Mouse (Mus musculus): ENCODE results near the gene Ublcp1. TPM values are rescaled to one million over a fixed set of nuclear protein-coding genes. Genes with fewer than 3 reads are reported as not detected.

Ublcp1 gene
- total and polyA plus RNA-seq, 3 experiments, result 18.9 to 34.1 (median 26.7) TPM

DNA sequence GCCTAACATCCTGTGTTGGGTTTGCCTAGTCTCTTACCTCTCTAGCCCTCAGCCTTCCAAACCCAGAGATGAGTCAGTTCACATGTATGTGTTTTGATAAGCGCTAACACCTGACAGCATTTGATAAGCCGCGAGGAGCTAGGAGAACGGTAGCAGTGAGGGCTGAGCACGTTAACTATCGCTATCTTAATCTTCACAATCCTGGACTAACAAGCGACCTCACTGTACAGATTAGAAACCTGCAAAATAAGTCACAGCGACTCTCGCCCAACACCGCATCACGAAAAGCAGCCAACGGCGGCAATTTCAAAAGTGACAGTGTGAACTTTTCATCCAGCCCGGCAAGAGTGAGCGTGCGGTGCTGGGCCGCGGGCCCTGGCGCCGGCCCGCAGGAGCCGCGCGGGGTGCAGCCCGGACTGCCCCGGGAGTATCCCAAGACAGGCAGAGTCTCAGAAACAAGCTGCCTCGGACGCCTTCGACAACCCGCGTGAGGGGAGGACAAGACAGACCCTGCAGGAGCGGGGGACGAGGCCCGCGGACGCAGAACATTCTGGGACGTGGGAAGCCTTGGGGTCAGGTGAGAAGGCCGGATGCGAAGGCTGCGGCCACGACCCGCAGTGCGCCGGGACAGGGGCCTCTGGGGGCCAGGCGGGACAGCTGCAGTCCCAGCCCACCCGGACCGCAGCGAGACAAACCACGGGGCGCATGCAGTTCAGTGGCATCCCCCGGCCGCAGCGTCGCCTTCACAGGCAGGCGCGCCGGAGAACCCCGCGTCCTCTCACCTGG lies 459 bp downstream of the Ublcp1 start:
- H3K36me3 ChIP-seq (replicated peaks in 1 of 2; ENCODE audit: control insufficient read depth in 1 of 2, insufficient read depth in 1 of 2, low read length in 1 of 2), result peaks cover 8 to 12% of the 10 kb centered on the region in 2 experiments
- no peak for DNase-seq (ENCODE audit: extremely low read depth)
- H3K9me3 ChIP-seq (replicated peaks; ENCODE audit: low read length), result no peaks in the 10 kb centered on the region
- H3K27me3 ChIP-seq (replicated peaks), result no peaks in the 10 kb centered on the region
- H3K79me2 ChIP-seq (replicated peaks; ENCODE audit: control insufficient read depth, extremely low read depth, insufficient read depth, poor library complexity, severe bottlenecking), result peaks cover 8% of the 10 kb centered on the region
- TF ChIP-seq SIN3A (IDR thresholded peaks at IDR 0.05; ENCODE audit: low read length), result no peak; the same call in 1 of the 2 replicates
- TF ChIP-seq MYC (IDR thresholded peaks at IDR 0.05; ENCODE audit: low read depth, low read length), result no peak
- no peak for TF ChIP-seq NRF1 (IDR thresholded peaks at IDR 0.05; ENCODE audit: low read depth, low read length)
- no peak for TF ChIP-seq MAFK (IDR thresholded peaks at IDR 0.05; ENCODE audit: insufficient replicate concordance, low read length)
- no peak for TF ChIP-seq JUN (IDR thresholded peaks at IDR 0.05; ENCODE audit: insufficient read depth, low read depth, low read length)
- 0 out of 2 replicates have a peak, but pooled peaks have one; percentile 17 for TF ChIP-seq POLR2AphosphoS2 (IDR thresholded peaks at IDR 0.05; ENCODE audit: low read depth, low read length)
- no peak for TF ChIP-seq ZC3H11A (IDR thresholded peaks at IDR 0.05; ENCODE audit: low read depth, low read length)
- 0 out of 2 replicates have a peak, but pooled peaks have one; percentile 31 for TF ChIP-seq RCOR1 (conservative IDR thresholded peaks at IDR 0.05; ENCODE audit: low read depth, low read length)
- TF ChIP-seq PAX5 (IDR thresholded peaks at IDR 0.05; ENCODE audit: low read length), result no peak
- TF ChIP-seq E2F4 (IDR thresholded peaks at IDR 0.05; ENCODE audit: insufficient replicate concordance, low read depth, low read length), result 0 out of 2 replicates have a peak, but pooled peaks have one; percentile 23
- no peak for TF ChIP-seq CHD2 (IDR thresholded peaks at IDR 0.05; ENCODE audit: low read length)
- 0 out of 2 replicates have a peak, but pooled peaks have one; percentile 20 for TF ChIP-seq MAZ (IDR thresholded peaks at IDR 0.05; ENCODE audit: low read depth, low read length)
- no peak; the same call in 1 of the 2 replicates for TF ChIP-seq NELFE (IDR thresholded peaks at IDR 0.05; ENCODE audit: low read depth, low read length)
- TF ChIP-seq GABPA (IDR thresholded peaks at IDR 0.05; ENCODE audit: insufficient replicate concordance, low read depth, low read length), result no peak
- TF ChIP-seq TBP (conservative IDR thresholded peaks at IDR 0.05; ENCODE audit: low read depth, low read length), result no peak
- TF ChIP-seq HCFC1 (IDR thresholded peaks at IDR 0.05; ENCODE audit: low read depth, low read length), result no peak
- TF ChIP-seq KAT2A (IDR thresholded peaks at IDR 0.05; ENCODE audit: insufficient replicate concordance, low read length), result no peak
- TF ChIP-seq BHLHE40 (IDR thresholded peaks at IDR 0.05; ENCODE audit: low read depth, low read length), result no peak; the same call in 1 of the 2 replicates
- no peak for TF ChIP-seq IRF4 (IDR thresholded peaks at IDR 0.05; ENCODE audit: low read depth, low read length)
- TF ChIP-seq USF1 (IDR thresholded peaks at IDR 0.05; ENCODE audit: low read depth, low read length), result no peak
- TF ChIP-seq RAD21 (IDR thresholded peaks at IDR 0.05; ENCODE audit: low read depth, low read length), result no peak
- TF ChIP-seq MEF2A (IDR thresholded peaks at IDR 0.05; ENCODE audit: borderline replicate concordance, low read depth, low read length), result no peak
- TF ChIP-seq TCF12 (IDR thresholded peaks at IDR 0.05; ENCODE audit: low read depth, low read length), result no peak
- TF ChIP-seq MXI1 (IDR thresholded peaks at IDR 0.05; ENCODE audit: low read depth, low read length), result peak; percentile 59; the same call in 1 of the 2 replicates
- TF ChIP-seq EP300 (IDR thresholded peaks at IDR 0.05; ENCODE audit: low read length), result no peak
- no peak for TF ChIP-seq USF2 (conservative IDR thresholded peaks at IDR 0.05; ENCODE audit: low read depth, low read length)
- no peak; the same call in 1 of the 2 replicates for TF ChIP-seq UBTF (IDR thresholded peaks at IDR 0.05; ENCODE audit: low read depth, low read length)
- TF ChIP-seq ZMIZ1 (IDR thresholded peaks at IDR 0.05; ENCODE audit: low read depth, low read length), result peak; percentile 9; the same call in 1 of the 2 replicates
- peak; percentile 56; the same call in 1 of the 2 replicates for TF ChIP-seq MAX (IDR thresholded peaks at IDR 0.05; ENCODE audit: low read length)
- TF ChIP-seq ELF1 (IDR thresholded peaks at IDR 0.05; ENCODE audit: low read depth, low read length), result no peak
- TF ChIP-seq ETS1 (conservative IDR thresholded peaks at IDR 0.05; ENCODE audit: low read depth, low read length), result no peak
- TF ChIP-seq POLR2A (IDR thresholded peaks at IDR 0.05; ENCODE audit: low read depth, low read length), result no peak
- TF ChIP-seq SMC3 (IDR thresholded peaks at IDR 0.05; ENCODE audit: low read depth, low read length), result no peak; the same call in 1 of the 2 replicates
- TF ChIP-seq CTCF (conservative IDR thresholded peaks at IDR 0.05 in 1 of 2, IDR thresholded peaks at IDR 0.05 in 1 of 2; ENCODE audit: low read depth in 2 of 2, low read length in 2 of 2), result no peak
- no peak for TF ChIP-seq ZKSCAN1 (IDR thresholded peaks at IDR 0.05; ENCODE audit: borderline replicate concordance, low read depth, low read length)
- TF ChIP-seq ZNF384 (IDR thresholded peaks at IDR 0.05; ENCODE audit: low read depth, low read length), result no peak
- TF ChIP-seq JUND (conservative IDR thresholded peaks at IDR 0.05; ENCODE audit: low read depth, low read length), result no peak
- 0 out of 2 replicates have a peak, but pooled peaks have one; percentile 56 for TF ChIP-seq CHD1 (IDR thresholded peaks at IDR 0.05; ENCODE audit: low read depth, low read length)
- peak overlapping the region; percentile 67 for H3K9ac ChIP-seq (ENCODE audit: insufficient read depth, low read depth)
- peak overlapping the region; percentile 84 for H3K4me2 ChIP-seq (ENCODE audit: insufficient read depth, low read depth, poor library complexity, severe bottlenecking)
- H3K4me1 ChIP-seq (ENCODE audit: control insufficient read depth in 1 of 2, insufficient read depth in 2 of 2), result peaks cover 6 to 46% of the 10 kb centered on the region in 2 experiments; a peak in 3 of 4 replicates
- in situ Hi-C loops (cut with MboI; ENCODE audit: low pct_ligation_motif_present, low pct_unique_long_range_greater_than_20kb, low sequenced_read_pairs) (no loop called here), dilution Hi-C loops (cut with MboI; ENCODE audit: extremely low pct_ligation_motif_present, extremely low pct_unique_long_range_greater_than_20kb, low sequenced_read_pairs) (no loop called here)
- H3K27ac ChIP-seq (ENCODE audit: insufficient read depth, low read depth), result peak overlapping the region; percentile 14; the same call in 1 of the 2 replicates
- peak overlapping the region; percentile 69 to 93 (median 80) for H3K4me3 ChIP-seq (replicated peaks in 1 of 3; ENCODE audit: low read depth in 2 of 3, low read length in 2 of 3, poor library complexity in 1 of 3)

All from CH12.LX (cell line).